Mouse (Mus musculus): ENCODE results near the gene Olfr844. TPM values are rescaled to one million over a fixed set of nuclear protein-coding genes. Genes with fewer than 3 reads are reported as not detected.

The Olfr844 gene
- polyA plus RNA-seq (2014; fragmentation: Nextera tagmentation; extraction: Ambion mirVana): not detected in 2 replicates

DNA sequence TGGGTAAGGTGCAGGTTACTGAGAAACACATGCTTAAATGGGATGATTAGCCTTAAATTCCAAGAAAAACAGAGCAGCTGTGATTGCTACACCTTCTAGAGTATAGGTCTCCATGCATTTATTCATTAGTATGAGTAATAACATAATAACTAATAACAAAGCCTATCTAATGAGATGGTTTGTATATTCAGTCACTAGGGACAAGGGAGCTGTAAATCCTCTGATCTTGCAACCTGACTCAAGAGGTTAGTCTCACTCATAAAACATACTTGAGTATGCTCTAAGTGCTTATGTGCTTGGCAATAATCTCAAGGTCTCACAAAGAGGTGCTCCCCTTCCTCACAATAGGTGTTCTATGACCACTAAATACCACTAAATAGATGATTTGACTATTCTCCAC, at the start of gene Olfr844:
TSS of gene Olfr844 (plus strand) at position 301 of the 400 bp plus-strand sequence.
- no peaks in the 10 kb centered on the region for H3K36me3 ChIP-seq (ENCODE audit: control insufficient read depth, insufficient read depth, low read length)
- no peak within 1 kb of the TSS for H3K9ac ChIP-seq (ENCODE audit: low read depth, low read length)
- no peak for ATAC-seq (ENCODE audit: low FRiP score)
- no peaks in the 10 kb centered on the region for H3K4me1 ChIP-seq (replicated peaks; ENCODE audit: control insufficient read depth, insufficient read depth, low read length)
- DNase-seq (ENCODE audit: low spot score): no peak
- H3K27ac ChIP-seq (ENCODE audit: low read depth, low read length): no peak within 1 kb of the TSS
- no peaks in the 10 kb centered on the region for H3K27me3 ChIP-seq (ENCODE audit: control insufficient read depth, insufficient read depth, low read length)
- H3K4me3 ChIP-seq (ENCODE audit: low read depth, low read length): no peak within 1 kb of the TSS
- no peak within 1 kb of the TSS for H3K4me2 ChIP-seq (replicated peaks; ENCODE audit: low read depth, low read length)
- no peaks in the 10 kb centered on the region for H3K9me3 ChIP-seq (ENCODE audit: control insufficient read depth, low read length)

DNA sequence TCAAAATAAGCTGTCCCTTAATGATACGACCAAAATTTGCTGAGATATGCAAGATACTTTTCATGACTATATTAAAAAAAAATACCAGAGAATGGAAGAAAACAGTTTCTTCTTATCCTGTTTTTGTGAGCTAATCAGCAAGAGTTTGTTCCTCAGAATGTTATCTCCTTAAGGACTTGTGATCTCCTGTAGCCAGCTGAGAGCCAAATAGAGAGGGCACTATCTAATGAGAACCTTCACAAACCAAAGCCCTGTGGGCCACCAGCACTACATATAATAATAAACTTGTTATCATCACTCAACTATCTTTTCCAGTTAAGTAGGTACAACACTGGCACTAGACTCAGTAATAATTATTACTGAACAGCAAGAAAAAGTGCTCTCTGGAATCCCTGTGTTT, 20.0 kb downstream of the Olfr844 start, which contains the start of gene Olfr845:
TSS of gene Olfr845 (plus strand) at position 301 of the 400 bp plus-strand sequence.
- Histone ChIP-seq H3K4me2 (replicated peaks; ENCODE audit: low read depth, low read length) (no peak within 1 kb of the TSS), H3K4me3 (ENCODE audit: low read depth, low read length) (no peak within 1 kb of the TSS), H3K27me3 (ENCODE audit: control insufficient read depth, insufficient read depth, low read length) (no peaks in the 10 kb centered on the region), H3K9ac (ENCODE audit: low read depth, low read length) (no peak within 1 kb of the TSS), H3K9me3 (ENCODE audit: control insufficient read depth, low read length) (no peaks in the 10 kb centered on the region), H3K36me3 (ENCODE audit: control insufficient read depth, insufficient read depth, low read length) (no peaks in the 10 kb centered on the region), H3K27ac (ENCODE audit: low read depth, low read length) (no peak within 1 kb of the TSS), H3K4me1 (replicated peaks; ENCODE audit: control insufficient read depth, insufficient read depth, low read length) (no peaks in the 10 kb centered on the region)
- 78% methylated on average over 1 of the region's 1 CpGs for WGBS
- ATAC-seq (ENCODE audit: low FRiP score): no peak
- DNase-seq (ENCODE audit: low spot score): no peak

DNA sequence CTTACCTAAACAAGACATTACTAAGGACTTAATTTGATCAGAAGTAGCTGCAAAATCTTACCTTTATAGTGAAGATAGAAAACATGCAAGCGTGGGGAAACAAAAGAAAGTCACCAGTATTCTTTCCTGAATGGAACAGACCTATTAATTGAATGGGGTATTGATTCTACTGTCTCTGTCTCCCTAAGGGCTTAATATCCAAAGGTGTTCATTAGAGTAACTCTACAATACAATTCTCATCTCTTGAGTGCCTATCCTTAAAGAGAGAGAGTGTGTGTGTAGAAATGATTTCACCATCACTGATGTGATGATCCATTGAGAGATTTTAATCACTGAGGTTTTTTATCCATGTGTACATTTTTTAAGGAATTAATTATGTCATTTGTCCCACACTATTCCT, 47.8 kb downstream of the Olfr844 start, which contains the start of gene Olfr846:
TSS of gene Olfr846 (minus strand) at position 101 of the 400 bp plus-strand sequence.
- Histone ChIP-seq H3K36me3 (ENCODE audit: control insufficient read depth, insufficient read depth, low read length) (no peaks in the 10 kb centered on the region), H3K27ac (ENCODE audit: low read depth, low read length) (no peak within 1 kb of the TSS), H3K4me3 (ENCODE audit: low read depth, low read length) (no peak within 1 kb of the TSS), H3K9ac (ENCODE audit: low read depth, low read length) (no peak within 1 kb of the TSS), H3K4me2 (replicated peaks; ENCODE audit: low read depth, low read length) (no peak within 1 kb of the TSS), H3K9me3 (ENCODE audit: control insufficient read depth, low read length) (no peaks in the 10 kb centered on the region; the same call in 1 of the 2 replicates), H3K27me3 (ENCODE audit: control insufficient read depth, insufficient read depth, low read length) (no peaks in the 10 kb centered on the region), H3K4me1 (replicated peaks; ENCODE audit: control insufficient read depth, insufficient read depth, low read length) (no peaks in the 10 kb centered on the region)
- no peak for DNase-seq (ENCODE audit: low spot score)
- WGBS: 50% methylated on average over 1 of the region's 1 CpGs
- ATAC-seq (ENCODE audit: low FRiP score): no peak

Other genes starting within 250 kb of the Olfr844 start
- gene Olfr836, start 196.0 kb upstream of the Olfr844 start, polyA plus RNA-seq (2014; fragmentation: Nextera tagmentation; extraction: Ambion mirVana): not detected in 2 replicates
- gene Olfr837, start 180.0 kb upstream of the Olfr844 start, polyA plus RNA-seq (2014; fragmentation: Nextera tagmentation; extraction: Ambion mirVana): not detected in 2 replicates
- gene Olfr839-ps1, start 139.0 kb upstream of the Olfr844 start, polyA plus RNA-seq (2014; fragmentation: Nextera tagmentation; extraction: Ambion mirVana): not detected in 2 replicates
- not detected in 2 replicates for gene Olfr843, start 64.4 kb upstream of the Olfr844 start, polyA plus RNA-seq (2014; fragmentation: Nextera tagmentation; extraction: Ambion mirVana)
- not detected in 2 replicates for gene Olfr845, start 20.1 kb downstream of the Olfr844 start, polyA plus RNA-seq (2014; fragmentation: Nextera tagmentation; extraction: Ambion mirVana)
- gene Olfr846, start 47.7 kb downstream of the Olfr844 start, polyA plus RNA-seq (2014; fragmentation: Nextera tagmentation; extraction: Ambion mirVana): not detected in 2 replicates
- gene Olfr847, start 62.3 kb downstream of the Olfr844 start, polyA plus RNA-seq (2014; fragmentation: Nextera tagmentation; extraction: Ambion mirVana): not detected in 2 replicates
- gene Olfr849, start 123.9 kb downstream of the Olfr844 start, polyA plus RNA-seq (2014; fragmentation: Nextera tagmentation; extraction: Ambion mirVana): not detected in 2 replicates
- not detected in 2 replicates for gene Olfr850, start 161.9 kb downstream of the Olfr844 start, polyA plus RNA-seq (2014; fragmentation: Nextera tagmentation; extraction: Ambion mirVana)
- not detected in 2 replicates for gene Olfr851, start 176.9 kb downstream of the Olfr844 start, polyA plus RNA-seq (2014; fragmentation: Nextera tagmentation; extraction: Ambion mirVana)
- gene Olfr853, start 224.7 kb downstream of the Olfr844 start, polyA plus RNA-seq (2014; fragmentation: Nextera tagmentation; extraction: Ambion mirVana): not detected in 2 replicates